Mouse (Mus musculus) adrenal gland, postnatal 14 days (tissue): ENCODE results near the gene Ncf4. TPM values are rescaled to one million over a fixed set of nuclear protein-coding genes. Genes with fewer than 3 reads are reported as not detected.

Experiments
- DNase-seq: peaks from one replicate; pipeline ENCODE4 v3.0.0; 2021; ENCODE audit warnings: mixed read lengths
- long read RNA-seq, 2 experiments: library from polyadenylated mRNA; stranded (forward); transcript quantifications; one replicate each; pipeline ENCODE4 v2.0.0; 2021
- total RNA-seq: library from RNA; stranded (reverse); gene quantifications from 2 replicates; pipeline ENCODE4 v1.2.3, GENCODE M21; 2021

Ncf4 gene
- total RNA-seq, result 2.4 and 5.5 TPM in 2 replicates
- long read RNA-seq, experiment 1, partial matches to known transcripts, result 0 of 2 reads
- long read RNA-seq, experiment 1, other reads (novel, unspliced or antisense), result 2 of 2 reads
- long read RNA-seq, experiment 2, result 0 reads

DNA sequence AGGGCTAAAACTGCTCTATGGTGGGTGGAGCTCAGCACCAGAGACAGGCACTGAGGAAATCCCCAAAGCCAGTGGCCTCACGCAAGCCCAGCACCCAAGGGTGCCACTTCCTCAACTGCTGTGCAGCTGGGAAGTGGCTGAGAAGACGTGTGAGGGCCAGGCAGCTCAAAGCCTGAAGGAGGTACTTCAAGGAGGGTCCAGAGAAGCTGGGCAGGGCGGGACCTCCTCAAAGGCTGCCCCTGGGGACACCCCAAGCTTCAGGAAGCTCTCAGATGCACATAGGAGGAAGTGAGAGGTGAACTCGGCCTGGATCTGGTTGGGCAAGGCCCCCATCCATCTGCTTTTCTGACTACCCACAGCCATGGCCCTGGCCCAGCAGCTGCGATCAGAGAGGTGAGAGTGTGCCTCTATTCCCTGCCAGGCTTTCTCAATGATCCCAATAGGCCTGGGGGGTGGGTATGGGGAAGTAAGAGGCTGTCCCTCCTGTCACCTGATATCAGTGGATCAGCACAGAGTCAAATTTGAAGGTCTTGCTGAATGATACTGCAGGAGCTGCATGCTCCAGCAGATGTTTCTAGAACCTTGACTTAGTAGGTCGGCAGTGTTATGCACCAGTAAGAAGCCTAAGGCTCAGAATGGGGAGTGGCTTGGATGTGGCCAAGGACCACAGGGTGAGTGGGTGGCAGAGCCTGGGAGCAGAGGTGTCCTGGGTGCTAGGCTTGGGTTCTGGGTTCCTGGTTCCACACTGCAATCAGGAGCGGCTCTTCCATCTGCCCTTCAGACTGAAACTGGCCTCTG lies at the start of gene Ncf4:
Gene Ncf4, plus strand, starts transcription at position 107 of the 798 bp plus-strand sequence.
- DNase-seq, result no peak

- DNase-seq, result no peak
Measured at GRCm38 (mm10) chr15:78195096-78195880, 49.3 kb upstream of the Ncf4 start.

DNA sequence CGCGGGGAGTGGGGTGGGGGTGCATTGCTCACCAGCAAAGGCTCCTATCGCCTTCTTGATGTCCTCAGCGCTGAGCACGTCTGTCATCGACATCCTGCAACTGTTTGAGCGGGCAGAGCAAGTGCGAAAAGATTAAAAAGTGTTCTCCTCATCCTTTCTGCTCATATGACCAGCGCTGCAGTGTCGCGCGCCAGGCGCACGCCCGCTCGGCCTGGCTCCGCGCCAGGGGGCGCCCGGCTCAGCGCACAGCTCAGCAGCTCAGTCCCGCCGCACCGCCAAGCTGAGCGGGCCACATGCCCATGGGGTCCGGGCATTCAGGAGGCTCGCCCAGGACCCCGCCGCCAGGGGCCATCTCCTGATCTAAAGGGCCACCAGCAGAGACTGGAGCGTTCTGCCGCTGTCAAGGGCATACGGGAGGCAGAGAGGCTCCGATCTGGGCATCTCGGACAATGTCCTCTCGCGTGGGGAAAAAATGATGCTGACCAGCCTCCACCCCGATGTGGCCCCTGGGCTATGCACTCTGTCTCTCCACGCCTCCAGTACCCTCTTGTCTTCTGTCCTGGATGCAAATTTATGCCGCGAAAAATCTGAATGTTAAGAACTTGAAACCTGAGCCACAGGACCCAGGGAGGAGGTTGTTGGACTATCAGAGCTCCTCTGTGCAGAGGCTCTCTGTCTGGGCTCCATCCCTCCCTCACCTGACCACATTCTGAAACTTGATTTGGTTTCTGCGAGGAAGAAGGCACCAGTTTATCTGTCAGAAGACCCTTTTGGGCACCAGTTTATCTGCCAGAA lies 40.4 kb upstream of the Ncf4 start:
- peak; percentile 58 for DNase-seq

DNA sequence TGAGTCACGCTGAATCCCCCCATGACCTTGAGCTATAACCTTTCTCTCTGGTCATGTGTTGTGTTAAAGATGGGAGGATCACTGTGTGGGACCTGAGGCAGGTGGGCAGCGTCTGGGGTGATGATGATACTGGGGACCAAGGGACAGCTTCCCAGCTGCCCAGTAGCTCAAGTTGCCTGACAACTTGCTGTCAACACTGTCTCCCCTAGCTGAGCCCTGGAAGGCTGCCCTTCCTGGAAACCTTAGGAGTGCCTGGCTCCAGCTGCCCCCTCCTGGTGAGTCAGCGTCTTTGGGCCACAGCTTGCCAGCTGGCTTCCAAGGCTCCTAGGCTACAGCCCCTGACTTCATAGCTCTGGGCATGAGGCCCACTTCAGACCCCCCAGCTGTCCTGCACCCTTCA lies 39.4 kb upstream of the Ncf4 start:
- DNase-seq, result peak; percentile 49

- DNase-seq, result no peak
Measured at GRCm38 (mm10) chr15:78206312-78206711, 38.3 kb upstream of the Ncf4 start, which contains the start of gene Pvalb. Gene Pvalb, minus strand, starts transcription at chr15:78206400.

DNA sequence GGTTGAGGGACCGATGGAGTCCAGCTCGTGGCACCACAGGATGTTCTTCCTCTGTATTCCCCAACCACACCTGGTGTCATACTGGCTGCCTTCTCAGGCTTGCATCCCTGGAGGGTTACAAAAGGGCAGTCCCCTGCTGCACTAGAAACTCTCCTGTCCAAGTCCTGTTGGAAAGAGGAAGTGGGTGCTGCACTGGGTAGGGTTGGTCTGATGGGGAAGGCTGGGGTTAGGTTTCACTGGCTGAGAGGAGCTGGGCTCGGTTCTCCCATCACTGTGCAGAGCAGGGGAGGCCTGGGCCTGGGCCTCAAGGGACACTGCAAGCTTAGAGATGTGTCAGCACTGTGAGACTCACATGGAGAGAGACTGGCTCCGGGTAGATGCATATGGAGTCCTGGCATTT lies 34.4 kb upstream of the Ncf4 start:
- DNase-seq, result no peak

DNA sequence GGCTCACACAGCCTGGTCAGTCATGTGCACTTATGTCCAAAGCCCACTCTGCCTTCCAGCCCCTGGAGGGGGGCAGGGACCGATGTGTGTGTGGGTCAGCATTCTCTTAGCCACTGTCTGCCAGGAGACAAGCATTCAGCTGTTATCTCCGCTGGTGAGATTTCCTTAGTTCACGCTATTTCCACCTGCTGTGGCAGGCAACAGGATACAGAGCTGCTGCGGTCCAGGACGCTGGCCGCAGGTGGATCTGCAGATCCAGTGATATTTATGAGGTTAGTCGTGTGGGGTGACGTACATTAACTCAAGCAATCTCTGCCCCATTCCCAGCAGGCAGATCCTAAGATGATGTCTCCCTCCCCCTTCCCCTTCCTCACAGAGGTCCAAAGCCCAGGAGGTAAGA lies 33.2 kb upstream of the Ncf4 start:
- no peak for DNase-seq

- DNase-seq, result no peak
Measured at GRCm38 (mm10) chr15:78215269-78215668, 29.3 kb upstream of the Ncf4 start.

GRCm38 (mm10) chr15:78227816-78228215 lies 16.8 kb upstream of the Ncf4 start:
- no peak for DNase-seq

GRCm38 (mm10) chr15:78231346-78232331 lies 13.0 kb upstream of the Ncf4 start:
- no peak for DNase-seq

- DNase-seq, result no peak
Measured at GRCm38 (mm10) chr15:78234823-78235509, 9.6 kb upstream of the Ncf4 start.

GRCm38 (mm10) chr15:78239453-78239852 lies 5.1 kb upstream of the Ncf4 start:
- DNase-seq, result peak; percentile 83

- peak; percentile 24 for DNase-seq
Measured at GRCm38 (mm10) chr15:78239956-78240617, 4.5 kb upstream of the Ncf4 start.

DNA sequence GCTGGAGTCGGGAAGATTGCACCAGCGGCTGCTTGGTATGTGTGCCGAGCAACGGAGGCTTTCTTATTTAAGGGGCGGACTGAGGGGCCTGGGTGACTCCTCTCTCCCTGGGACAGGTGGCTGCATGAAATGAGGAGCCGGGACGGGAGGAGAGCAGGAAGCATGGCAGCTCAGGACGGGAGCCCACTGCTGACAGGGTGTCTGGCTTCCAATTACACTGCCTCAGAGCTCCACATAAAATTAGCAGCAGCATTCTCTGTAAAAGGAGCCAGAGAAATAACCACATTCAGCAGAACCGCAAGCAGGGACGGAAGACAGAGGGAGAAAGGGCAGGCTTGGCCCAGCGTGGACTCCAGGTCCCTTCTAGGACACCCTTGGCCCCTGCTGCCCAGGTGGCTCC lies 3.3 kb upstream of the Ncf4 start:
- no peak for DNase-seq

GRCm38 (mm10) chr15:78243061-78243460 lies 1.5 kb upstream of the Ncf4 start:
- no peak for DNase-seq

DNA sequence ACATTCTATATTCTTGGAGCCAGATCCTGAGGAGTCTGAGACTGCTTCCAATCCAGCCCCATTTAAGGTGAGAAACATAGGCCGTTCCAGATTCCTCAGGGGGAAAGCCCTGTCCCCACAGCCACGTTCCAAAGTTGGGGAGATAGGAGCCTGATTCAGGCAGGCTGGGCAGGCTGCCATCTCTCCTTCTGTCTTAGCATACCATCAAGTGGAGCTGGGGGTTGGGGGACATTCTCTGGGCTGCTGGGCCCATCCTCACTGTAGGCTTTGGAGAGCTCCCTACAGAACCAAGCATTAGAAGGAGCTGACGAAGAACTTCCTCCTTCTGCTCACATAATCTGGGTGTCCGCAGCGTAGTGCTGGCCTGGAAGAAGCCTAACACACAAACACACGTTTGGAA lies 827 bp upstream of the Ncf4 start:
- DNase-seq, result no peak

DNA sequence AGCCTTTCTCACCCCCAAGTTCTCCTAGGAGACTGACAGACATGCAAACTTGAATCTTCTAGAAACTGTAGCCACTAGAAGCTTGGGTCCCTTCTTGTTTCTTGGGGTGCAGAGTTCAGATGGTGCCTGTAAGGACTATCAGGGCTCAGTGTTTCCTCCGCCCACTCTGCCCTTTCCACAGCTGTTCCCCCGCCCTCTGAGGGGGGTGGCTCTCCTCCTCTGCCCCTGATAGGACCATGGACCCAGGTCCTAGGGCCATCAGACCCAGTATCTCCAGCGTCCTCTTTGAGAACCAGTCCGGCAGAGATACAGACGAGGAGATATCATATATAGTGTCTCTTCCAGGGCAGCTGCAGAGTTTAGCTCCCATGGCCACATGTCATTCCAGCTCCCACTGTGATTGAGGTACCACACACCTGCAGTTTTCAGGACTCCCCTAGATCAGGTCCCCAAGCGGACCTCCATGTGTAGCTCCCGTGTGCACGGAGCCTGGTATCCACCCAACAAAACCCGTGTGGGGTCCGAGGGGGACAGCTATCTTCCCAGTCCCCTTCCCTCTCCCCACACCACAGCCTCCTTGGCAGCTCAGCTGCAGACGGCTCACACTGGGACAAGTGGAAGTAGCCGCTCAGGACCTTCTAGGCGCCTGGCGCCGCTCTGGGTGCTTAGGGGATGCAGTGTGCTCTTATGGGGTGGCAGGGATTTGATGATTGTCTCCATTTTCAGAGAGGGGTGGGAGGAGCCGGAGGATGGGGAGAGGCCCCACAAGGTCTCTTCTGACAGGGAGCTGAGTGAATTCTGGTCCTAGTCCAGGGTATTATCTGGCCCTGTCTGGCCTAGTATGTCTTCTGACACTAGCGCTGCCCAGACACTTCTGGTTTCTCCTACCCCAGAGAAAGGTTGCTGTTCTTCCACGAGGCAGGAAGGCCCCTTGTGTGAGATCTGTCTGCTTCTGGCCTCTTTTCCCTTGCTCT lies 1.8 kb downstream of the Ncf4 start:
- no peak for DNase-seq

DNA sequence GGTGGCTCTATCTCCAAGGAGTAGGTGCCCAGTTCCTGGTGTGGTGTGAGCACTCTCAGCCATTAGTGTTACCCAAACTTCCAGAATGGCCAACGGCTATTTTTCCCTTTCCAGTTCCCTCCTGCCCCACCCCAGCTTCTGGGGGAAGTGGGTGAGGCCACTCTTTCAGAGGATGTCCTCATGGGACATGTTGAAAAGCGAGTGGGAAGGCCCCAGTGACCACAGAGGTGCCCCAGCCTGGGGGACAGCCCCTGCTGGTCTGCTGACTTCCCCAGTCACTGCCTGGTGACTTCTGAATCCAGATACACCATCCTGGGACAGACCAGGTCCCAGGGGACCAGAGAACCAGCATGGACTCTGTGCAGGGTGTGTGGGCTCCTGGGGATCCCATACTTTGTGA lies 3.1 kb downstream of the Ncf4 start:
- DNase-seq, result no peak

GRCm38 (mm10) chr15:78248410-78248809 lies 3.8 kb downstream of the Ncf4 start:
- no peak for DNase-seq
